Mouse (Mus musculus): ENCODE measurements at regions not wholly inside any gene's neighbourhood (a gene's known extent, or its start where the extent isn't known, plus 50 kb on each side); places are given as distances from the start of the nearest gene placed in this dataset.

DNA sequence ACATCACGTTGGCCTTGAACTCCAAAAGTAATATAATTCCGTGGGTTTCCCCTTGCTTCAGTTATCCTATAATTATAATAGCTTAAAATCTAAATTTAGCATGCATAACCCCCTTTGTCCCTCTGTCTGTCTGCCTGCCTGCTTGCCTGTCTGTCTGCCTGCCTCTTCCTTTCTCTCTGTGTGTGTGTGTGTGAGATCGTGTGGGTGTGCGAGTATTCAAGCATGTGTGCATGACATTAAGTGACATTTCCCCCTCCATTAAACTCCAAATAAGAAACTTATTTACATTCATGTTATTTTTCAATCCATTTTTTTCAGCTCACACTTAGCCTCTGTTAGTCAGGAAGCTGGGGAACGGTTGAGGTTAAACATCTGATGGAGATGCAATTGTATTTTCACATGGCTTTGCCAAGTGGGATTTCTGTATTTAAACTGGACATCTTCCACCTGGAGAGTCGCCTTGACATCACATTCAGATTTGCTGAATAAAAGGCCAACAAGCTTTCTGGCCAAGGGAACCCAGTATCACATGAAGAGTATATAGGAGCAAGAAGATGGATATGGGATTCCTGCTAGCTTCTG lies 130.8 kb upstream of the Map3k1 start:
- in situ Hi-C loops (cut with MboI, MseI): no loop called here

DNA sequence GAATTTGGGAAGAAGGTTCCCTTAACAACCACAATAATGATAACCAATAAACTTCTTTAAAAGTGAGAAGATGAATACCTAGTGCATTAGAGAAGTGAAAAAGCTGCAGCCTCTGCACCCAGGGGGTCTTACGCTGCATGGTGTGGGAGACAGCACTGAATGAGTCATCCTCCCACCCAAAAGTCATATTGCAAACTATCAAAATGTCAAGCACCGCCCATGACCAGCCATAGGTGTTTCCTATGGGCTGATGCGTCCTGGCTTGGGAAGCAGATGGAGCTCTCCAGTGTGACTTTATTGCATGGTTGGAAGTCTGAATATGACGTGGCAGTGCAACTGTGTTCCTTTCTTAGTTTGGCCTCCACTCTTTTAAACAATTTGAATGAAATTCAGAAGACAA lies 131.5 kb upstream of the Map3k1 start:
- in situ Hi-C loops (cut with MboI, MseI): no loop called here

- in situ Hi-C loops (cut with MboI, MseI): no loop called here
Observed at GRCm38 (mm10) chr13:111940796-111941513, 132.2 kb upstream of the Map3k1 start.

GRCm38 (mm10) chr13:111941946-111942345 lies 133.2 kb upstream of the Map3k1 start:
- in situ Hi-C loops (cut with MboI, MseI): no loop called here

- in situ Hi-C loops (cut with MboI, MseI): no loop called here
Observed at GRCm38 (mm10) chr13:111943392-111944088, 134.7 kb upstream of the Map3k1 start.

DNA sequence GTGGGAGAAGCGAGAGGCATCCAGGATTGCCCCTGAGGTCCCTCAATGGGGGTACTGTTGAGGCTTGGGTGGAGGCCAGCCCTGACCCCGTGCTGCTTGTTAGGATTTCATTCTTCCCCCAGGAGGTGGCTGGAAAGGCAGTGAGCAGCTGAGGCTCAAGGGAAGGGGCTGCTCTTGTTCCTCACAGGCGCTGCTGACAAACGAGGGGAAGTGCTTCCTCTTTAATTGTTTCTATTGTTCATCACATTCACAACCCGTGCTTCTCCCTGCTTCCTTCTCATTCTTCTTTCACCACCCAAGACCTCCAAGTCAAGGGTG lies 135.3 kb upstream of the Map3k1 start:
- in situ Hi-C loops (cut with MboI, MseI): no loop called here

GRCm38 (mm10) chr13:111946271-111946670 lies 137.5 kb upstream of the Map3k1 start:
- in situ Hi-C loops (cut with MboI, MseI): no loop called here

DNA sequence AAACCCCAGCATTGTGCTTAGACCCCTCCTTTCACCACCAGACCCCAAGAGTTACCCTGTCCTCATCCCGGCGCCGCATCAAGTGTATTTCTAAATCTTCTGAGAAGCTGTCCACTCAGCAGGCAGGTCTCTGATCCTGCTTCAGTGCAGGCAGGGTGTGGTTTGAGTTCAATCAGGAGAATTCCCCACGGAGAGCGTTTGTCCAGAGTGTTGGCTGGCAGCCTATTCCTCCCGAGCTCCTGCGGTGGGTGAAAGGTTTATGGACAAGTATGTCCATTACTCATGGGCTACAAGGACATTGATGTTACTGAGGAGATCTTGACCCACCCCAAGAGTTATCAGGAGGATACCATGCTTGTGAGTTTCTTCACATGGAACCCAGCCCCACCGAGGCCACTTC lies 138.0 kb upstream of the Map3k1 start:
- in situ Hi-C loops (cut with MboI, MseI): no loop called here

DNA sequence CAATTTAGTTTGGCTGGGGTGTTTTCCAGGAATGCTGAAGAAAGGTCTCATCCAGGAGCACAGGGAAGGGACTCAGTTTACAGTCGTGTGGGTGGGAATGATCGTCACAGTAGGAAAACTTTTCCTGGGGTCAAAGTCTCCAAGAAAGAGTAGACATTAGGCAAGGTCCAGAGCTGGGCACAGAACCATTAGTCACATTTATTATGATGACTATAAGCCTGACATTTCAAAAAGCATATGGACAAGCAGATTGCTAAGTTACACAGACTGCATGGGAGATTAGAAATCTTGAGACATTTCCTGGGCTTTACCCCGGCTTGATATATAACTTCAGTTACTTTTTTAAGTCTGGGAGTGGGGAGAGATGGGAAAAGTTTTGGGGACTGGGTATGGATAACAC lies 139.6 kb upstream of the Map3k1 start:
- in situ Hi-C loops (cut with MboI, MseI): no loop called here

DNA sequence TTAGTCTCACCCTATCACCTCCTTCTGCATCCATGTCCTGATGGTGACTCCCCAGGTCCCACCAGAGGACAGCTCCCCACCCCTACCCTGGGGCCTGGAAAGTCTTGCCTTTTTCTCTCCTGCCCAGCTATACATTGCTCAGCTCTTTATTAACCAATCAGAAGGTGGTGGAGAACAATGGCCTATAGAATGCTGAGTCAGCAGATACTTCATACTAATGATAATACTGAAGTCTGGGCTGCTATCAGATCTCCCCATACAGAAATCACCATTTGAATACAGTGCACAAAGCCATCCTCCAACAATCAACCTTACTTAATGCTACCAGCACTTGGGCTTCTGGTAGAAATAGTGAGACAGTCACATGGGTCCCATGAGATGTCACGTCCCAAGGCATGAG lies 141.2 kb upstream of the Map3k1 start:
- in situ Hi-C loops (cut with MboI, MseI): no loop called here

GRCm38 (mm10) chr13:111953860-111954519 lies 145.2 kb upstream of the Map3k1 start:
- in situ Hi-C loops (cut with MboI, MseI): no loop called here

- in situ Hi-C loops (cut with MboI, MseI): no loop called here
Observed at GRCm38 (mm10) chr13:111954520-111954884, 145.7 kb upstream of the Map3k1 start.

- in situ Hi-C loops (cut with MboI, MseI): no loop called here
Observed at GRCm38 (mm10) chr13:111957118-111957517, 148.3 kb upstream of the Map3k1 start.

GRCm38 (mm10) chr13:111957674-111958273 lies 149.0 kb upstream of the Map3k1 start:
- in situ Hi-C loops (cut with MboI, MseI): no loop called here

GRCm38 (mm10) chr13:111958421-111958820 lies 149.6 kb upstream of the Map3k1 start:
- in situ Hi-C loops (cut with MboI, MseI): no loop called here

- in situ Hi-C loops (cut with MboI, MseI): no loop called here
Observed at GRCm38 (mm10) chr13:111960036-111960435, 151.2 kb upstream of the Map3k1 start.

GRCm38 (mm10) chr13:111961423-111961822 lies 152.6 kb upstream of the Map3k1 start:
- in situ Hi-C loops (cut with MboI, MseI): no loop called here

- in situ Hi-C loops (cut with MboI, MseI): no loop called here
Observed at GRCm38 (mm10) chr13:111962155-111962554, 153.4 kb upstream of the Map3k1 start.

DNA sequence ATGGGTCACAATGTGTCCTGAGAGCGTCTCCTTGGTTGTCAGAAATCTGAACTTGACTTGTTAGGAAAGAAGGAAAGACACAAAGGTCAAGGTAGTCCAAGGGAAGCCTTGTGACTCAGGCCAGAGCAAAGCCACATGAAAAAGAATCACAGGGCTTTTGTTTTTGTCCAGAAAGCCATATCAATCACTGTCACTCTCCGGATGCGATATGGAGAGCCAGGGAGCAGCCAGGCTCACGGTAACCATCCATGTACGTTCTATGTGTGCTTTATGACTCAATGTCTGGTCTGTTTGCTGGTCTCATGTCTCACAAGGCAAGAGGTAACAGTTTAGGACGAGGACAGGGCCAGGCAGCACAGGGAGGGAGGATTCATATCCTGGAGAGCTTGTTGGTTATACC lies 157.3 kb upstream of the Map3k1 start:
- in situ Hi-C loops (cut with MboI, MseI): no loop called here

DNA sequence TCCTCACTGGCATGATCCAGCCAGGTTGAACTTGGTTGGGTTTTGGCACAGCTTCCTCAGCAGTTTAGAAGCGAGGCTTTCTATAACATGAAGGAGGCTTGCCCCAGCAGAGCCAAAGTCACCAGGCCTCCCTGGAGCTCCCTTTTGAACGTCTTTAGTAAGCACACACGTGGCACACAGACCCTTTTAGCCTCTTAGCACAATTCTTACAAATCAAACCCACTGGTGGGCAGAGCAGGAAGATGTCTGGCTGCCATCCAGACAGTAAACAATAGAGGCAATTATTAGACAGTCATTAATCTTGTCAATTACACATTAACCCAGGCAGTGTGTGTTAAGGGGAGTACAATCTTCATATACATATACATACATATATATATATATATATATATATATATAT lies 157.8 kb upstream of the Map3k1 start:
- in situ Hi-C loops (cut with MboI, MseI): no loop called here

DNA sequence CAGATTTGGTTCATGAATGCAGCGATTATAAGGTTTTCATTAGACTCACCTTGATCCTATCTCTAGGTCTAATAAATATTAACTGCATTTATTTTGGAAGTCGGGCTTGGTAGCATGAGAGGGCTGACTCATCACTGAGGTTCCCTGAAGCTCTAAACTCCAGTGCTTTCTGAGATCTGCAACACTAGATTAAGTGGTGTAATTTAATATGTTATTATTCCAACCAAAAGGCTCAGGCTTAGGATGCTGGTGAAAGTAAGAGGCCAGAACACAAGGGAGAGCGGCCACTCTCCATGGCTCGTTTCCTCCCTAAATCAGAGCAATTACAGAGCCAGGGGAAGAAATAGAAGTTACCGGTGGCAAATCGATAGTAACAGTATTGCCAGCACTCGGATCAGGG lies 159.4 kb upstream of the Map3k1 start:
- in situ Hi-C loops (cut with MboI, MseI): no loop called here

DNA sequence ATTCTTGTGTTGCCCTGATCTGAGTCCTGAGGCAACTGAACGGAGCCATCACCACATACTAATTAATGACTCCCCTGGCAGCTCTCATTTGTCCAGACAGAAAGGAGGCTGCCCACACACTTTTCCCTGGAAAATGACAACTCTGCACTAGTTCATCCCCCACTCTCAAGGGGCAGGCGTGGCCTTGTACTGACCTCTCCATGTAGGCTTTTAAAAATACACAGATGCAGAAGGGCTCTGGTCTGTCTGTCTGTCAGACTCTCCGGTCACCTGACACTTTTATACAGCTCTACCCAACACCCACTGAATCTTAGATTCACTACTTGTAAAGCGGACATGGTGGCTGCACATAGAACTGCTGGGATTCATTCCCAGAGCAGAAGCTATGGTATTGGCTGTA lies 165.5 kb upstream of the Map3k1 start:
- in situ Hi-C loops (cut with MboI, MseI): no loop called here
